Mouse (Mus musculus) urinary bladder, postnatal 25 days (tissue): ENCODE measurements around the gene Gm49373.
A peak's percentile ranks its signal among the peaks of the same experiment; 100 is the strongest.

ENCODE experiments used
- DNase-seq: peaks from one replicate; pipeline ENCODE4 v3.0.0; 2022; ENCODE audit warnings: low spot score

The Gm49373 gene

DNA sequence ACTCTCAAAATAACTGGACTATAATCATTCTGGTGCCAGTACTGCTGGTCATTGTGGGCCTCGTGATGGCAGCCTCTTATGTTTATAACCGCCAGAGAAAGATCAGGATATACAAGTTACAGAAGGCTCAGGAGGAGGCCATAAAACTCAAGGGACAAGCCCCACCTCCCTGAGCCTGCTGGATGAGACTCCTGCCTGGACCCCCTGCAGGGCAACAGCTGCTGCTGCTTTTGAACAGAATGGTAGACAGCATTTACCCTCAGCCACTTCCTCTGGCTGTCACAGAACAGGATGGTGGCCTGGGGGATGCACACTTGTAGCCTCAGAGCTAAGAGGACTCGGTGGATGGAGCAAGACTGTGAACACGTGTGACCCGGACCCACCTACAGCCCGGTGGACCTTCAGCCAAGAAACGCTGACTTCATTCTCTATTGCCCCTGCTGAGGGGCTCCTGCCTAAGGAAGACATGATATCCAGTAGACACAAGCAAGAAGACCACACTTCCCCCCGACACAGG is 45.1 kb downstream of the Gm49373 start:
- DNase-seq: no peak

- no peak for DNase-seq
Observed at GRCm38 (mm10) chr9:21026849-21027248, 46.0 kb downstream of the Gm49373 start.

GRCm38 (mm10) chr9:21025258-21025810 is 47.6 kb downstream of the Gm49373 start:
- no peak for DNase-seq

DNA sequence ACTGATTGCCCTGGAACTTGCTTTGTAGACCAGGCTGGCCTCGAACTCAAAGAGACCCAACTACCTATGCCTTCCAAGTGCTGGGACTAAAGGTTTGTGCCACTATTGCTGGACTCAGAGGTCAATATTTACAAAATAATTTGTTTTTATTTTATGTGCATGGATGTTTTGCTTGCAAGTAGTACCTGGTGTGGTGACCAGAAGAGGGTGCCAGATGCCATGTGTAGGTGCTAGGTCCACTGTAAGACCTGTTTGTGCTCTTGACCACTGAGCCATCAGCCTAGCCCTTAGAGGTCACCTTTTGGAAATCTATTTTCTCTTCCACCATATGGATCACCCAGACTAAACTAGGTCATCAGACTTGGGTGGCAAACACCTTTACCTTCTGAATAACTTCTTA is 50.2 kb downstream of the Gm49373 start:
- DNase-seq: no peak

GRCm38 (mm10) chr9:21022288-21022687 is 50.6 kb downstream of the Gm49373 start:
- DNase-seq: no peak

DNA sequence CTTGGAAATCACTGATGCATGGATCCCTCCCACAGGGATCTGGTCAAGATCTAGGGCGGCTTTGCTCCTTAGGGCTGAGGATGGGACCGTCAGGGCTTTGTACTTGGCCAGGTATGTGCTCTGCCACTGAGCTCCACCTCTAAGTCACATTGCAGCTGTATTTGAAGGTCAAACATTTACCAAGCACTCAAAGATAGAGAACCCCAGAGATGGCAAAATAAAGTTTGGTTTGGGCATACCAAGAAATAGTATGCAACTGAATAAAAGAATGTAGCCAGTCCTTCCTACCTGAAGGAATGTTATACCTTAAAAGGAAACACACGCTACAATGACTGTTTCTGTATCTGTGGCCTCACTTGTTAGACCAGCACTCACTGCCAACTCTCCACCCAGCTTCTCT is 51.5 kb downstream of the Gm49373 start:
- DNase-seq: no peak

- no peak for DNase-seq
Observed at GRCm38 (mm10) chr9:21018600-21018999, 54.3 kb downstream of the Gm49373 start.

GRCm38 (mm10) chr9:21017177-21017575 is 55.7 kb downstream of the Gm49373 start:
- no peak for DNase-seq

GRCm38 (mm10) chr9:21016331-21017176 is 56.3 kb downstream of the Gm49373 start:
- no peak for DNase-seq

- peak; percentile 73 for DNase-seq
Observed at GRCm38 (mm10) chr9:21015571-21016130, 57.2 kb downstream of the Gm49373 start, which contains the start of gene Icam1. Icam1 (plus strand) TSS chr9:21015985.

DNA sequence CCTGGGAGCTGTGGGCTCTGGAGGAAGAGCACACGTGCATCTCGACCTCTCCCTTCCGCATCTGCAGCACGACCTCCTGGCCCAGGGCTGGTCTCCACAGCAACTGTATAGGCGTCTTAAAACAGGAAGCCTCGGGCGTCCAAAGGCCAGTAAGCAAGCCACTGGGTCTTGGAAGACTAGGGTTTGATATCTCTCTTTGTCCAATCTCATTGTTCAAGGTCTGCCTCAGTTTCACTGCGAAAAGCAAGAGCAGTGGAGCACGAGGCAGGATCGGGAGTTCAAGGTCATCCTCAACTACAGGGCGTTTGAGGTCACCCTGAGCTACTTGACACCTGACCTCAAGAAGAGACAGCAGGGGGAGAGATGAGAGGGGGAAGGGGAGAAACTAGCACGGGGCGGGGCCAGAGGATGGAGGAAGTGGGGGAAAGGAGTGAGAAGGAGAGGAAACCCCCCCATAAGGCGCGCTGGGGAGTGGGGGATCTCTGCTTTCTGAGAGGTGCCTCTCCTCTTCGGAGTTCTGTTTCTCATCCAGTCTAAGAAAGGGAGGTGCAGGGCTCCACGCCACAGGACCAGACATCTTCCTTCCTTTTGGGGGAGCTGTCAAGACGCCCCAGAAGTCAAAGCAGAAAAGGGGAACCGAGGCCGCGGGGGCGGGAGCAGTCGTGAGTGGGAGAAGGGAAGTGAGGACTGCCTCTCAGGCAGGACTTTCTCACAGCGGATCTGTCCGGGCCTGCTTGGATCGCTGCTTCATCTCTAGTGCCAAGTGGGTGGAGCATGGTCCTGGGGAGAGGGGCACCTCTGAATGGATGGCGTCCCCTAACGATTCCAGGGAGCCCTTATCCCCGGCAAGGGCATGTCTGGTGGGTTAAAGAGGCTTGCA is 58.0 kb downstream of the Gm49373 start:
- DNase-seq: peak; percentile 61
